Mouse (Mus musculus) B cell, adult 2 months (primary cell): ENCODE data around the gene Gid4.
A peak's percentile ranks its signal among the peaks of the same experiment; 100 is the strongest.
"Not testable (repeated sequence)": the region's sequence is repeated elsewhere in the genome, so short reads cannot be mapped to it uniquely, and the experiment has no call there.

ENCODE experiments used
- DNase-seq, 2 experiments: peaks; one replicate each; pipeline ENCODE4 v3.0.0; 2022

Gid4 gene

GRCm38 (mm10) chr11:60435133-60435532 is 18.2 kb downstream of the Gid4 start:
- DNase-seq = no peak

- DNase-seq = no peak
These were observed 19.7 kb downstream of the Gid4 start for GRCm38 (mm10) chr11:60436618-60437017.

- DNase-seq = not testable (repeated sequence)
These were observed 22.7 kb downstream of the Gid4 start for GRCm38 (mm10) chr11:60439621-60440020.

- DNase-seq = no peak
These were observed 23.2 kb downstream of the Gid4 start for GRCm38 (mm10) chr11:60440176-60440575.

GRCm38 (mm10) chr11:60442896-60443295 is 26.0 kb downstream of the Gid4 start:
- DNase-seq = no peak

- DNase-seq = no peak
These were observed 27.1 kb downstream of the Gid4 start for GRCm38 (mm10) chr11:60444007-60444406.

- DNase-seq = peak; percentile 93 to 94
These were observed 37.3 kb downstream of the Gid4 start, which contains the start of gene Drg2 for GRCm38 (mm10) chr11:60454080-60454744. Gene Drg2 (plus strand): TSS chr11:60454591.

- no peak for DNase-seq
These were observed 37.8 kb downstream of the Gid4 start for GRCm38 (mm10) chr11:60454745-60455087.

GRCm38 (mm10) chr11:60457973-60458372 is 41.0 kb downstream of the Gid4 start:
- no peak for DNase-seq

- DNase-seq = peak; percentile 63 to 67
These were observed 49.0 kb downstream of the Gid4 start for GRCm38 (mm10) chr11:60465943-60466380.

GRCm38 (mm10) chr11:60469039-60469438 is 52.1 kb downstream of the Gid4 start, which contains the start of gene Myo15:
Gene Myo15 (plus strand): TSS chr11:60469339.
- no peak for DNase-seq

- DNase-seq = no peak
These were observed 53.8 kb downstream of the Gid4 start for GRCm38 (mm10) chr11:60470743-60471142.

- no peak for DNase-seq
These were observed 57.6 kb downstream of the Gid4 start for GRCm38 (mm10) chr11:60474534-60474933.

GRCm38 (mm10) chr11:60475668-60476362 is 58.9 kb downstream of the Gid4 start:
- DNase-seq = no peak

GRCm38 (mm10) chr11:60478121-60478520 is 61.2 kb downstream of the Gid4 start:
- no peak for DNase-seq

GRCm38 (mm10) chr11:60486267-60486666 is 69.3 kb downstream of the Gid4 start:
- DNase-seq = no peak

GRCm38 (mm10) chr11:60492726-60493125 is 75.8 kb downstream of the Gid4 start:
- DNase-seq = no peak

- no peak for DNase-seq
These were observed 78.7 kb downstream of the Gid4 start for GRCm38 (mm10) chr11:60495692-60496091.
